Mouse (Mus musculus): ENCODE results near the gene Bbs4. TPM values are rescaled to one million over a fixed set of nuclear protein-coding genes. Genes with fewer than 3 reads are reported as not detected.

Bbs4 gene
- total and polyA plus RNA-seq, 3 experiments, result 4.0 to 5.6 TPM; not detected in 1

DNA sequence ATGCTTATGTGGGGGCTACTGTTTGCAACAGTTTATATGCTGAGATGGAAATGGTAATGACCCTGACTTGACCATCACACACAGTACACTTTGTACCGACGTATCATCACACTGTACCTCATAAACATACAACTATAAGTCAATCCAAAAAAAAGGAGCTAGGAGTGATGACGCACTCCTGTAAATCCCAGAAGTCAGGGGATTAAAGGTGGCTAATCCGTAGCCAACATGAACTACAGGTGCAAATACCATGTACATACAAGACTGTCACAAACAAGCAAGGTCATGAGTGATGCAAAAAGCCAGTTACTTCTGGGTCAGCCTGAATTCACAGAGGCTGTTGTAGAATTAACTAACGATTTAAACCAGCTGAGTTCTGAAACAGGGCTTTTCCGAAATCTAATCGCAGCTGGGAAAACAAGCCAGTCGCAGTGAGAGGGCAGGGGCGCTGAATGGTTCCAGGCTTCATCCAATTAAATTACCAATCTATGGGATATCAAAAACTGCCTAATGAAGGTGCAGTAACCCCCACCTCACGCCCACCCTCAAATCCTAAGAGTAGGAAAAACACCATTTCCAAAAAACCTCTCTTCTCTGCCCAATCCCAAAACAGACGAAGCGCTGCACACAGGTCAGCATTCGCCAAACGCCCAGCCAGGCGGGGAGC, 589 bp downstream of the Bbs4 start:
- TF ChIP-seq E2F4 (IDR thresholded peaks at IDR 0.05; ENCODE audit: borderline replicate concordance, low read depth, low read length) (no peak), MAZ (IDR thresholded peaks at IDR 0.05; ENCODE audit: low read depth, low read length) (no peak)

DNA sequence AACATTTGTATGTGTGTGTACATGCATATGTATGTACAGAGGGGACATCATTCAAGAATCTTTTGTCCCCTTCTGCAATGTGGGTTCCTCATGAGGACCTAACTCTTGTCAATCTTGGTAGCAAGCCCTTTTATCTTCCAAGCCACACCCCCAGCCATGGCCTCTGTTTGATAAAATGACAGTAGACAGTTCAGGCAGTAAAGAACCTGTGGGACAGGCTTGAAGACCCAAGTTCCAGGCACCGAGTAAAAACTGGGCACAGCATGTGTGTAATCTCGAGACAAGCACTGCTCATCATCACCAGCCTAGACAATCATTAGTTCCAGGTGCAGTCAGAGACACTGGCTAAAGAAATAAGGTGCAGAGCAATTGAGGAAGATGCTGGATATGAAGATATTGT, 7.1 kb downstream of the Bbs4 start:
- peak; percentile 28; the same call in 1 of the 2 replicates for TF ChIP-seq GATA1 (IDR thresholded peaks at IDR 0.05; ENCODE audit: low read depth, low read length)
- no peak for TF ChIP-seq TCF12 (IDR thresholded peaks at IDR 0.05; ENCODE audit: low read depth, low read length)

More for the DNA sequence above, 589 bp downstream of the Bbs4 start:
- Histone ChIP-seq H3K9ac (ENCODE audit: control insufficient read depth, low read depth, low read length, poor library complexity, severe bottlenecking) (peak overlapping the region; percentile 80), H3K9me3 (replicated peaks; ENCODE audit: insufficient read depth, low read length) (no peaks in the 10 kb centered on the region), H3K4me3 (ENCODE audit: control insufficient read depth in 1 of 2, insufficient read depth in 1 of 2, low read depth in 2 of 2, low read length in 2 of 2) (peak overlapping the region; percentile 93 to 98), H3K79me2 (ENCODE audit: control insufficient read depth, insufficient read depth, low read length, poor library complexity) (no peaks in the 10 kb centered on the region; the same call in 1 of the 2 replicates), H3K27ac (ENCODE audit: control insufficient read depth, low read depth, low read length) (peak overlapping the region; percentile 3; the same call in 1 of the 2 replicates), H3K27me3 (ENCODE audit: control insufficient read depth in 1 of 2, insufficient read depth in 2 of 2, low read length in 2 of 2) (no peaks in the 10 kb centered on the region), H3K4me1 (ENCODE audit: control insufficient read depth in 1 of 2, insufficient read depth in 2 of 2, low read length in 2 of 2) (peaks cover 0 to 5% of the 10 kb centered on the region in 2 experiments; a peak in 2 of 4 replicates), H3K36me3 (ENCODE audit: control insufficient read depth in 1 of 2, insufficient read depth in 2 of 2, low read length in 2 of 2) (peaks cover 0 to 4% of the 10 kb centered on the region in 2 experiments; a peak in 2 of 4 replicates)
- peak; percentile 34 for DNase-seq (ENCODE audit: low read depth, low spot score)

DNA sequence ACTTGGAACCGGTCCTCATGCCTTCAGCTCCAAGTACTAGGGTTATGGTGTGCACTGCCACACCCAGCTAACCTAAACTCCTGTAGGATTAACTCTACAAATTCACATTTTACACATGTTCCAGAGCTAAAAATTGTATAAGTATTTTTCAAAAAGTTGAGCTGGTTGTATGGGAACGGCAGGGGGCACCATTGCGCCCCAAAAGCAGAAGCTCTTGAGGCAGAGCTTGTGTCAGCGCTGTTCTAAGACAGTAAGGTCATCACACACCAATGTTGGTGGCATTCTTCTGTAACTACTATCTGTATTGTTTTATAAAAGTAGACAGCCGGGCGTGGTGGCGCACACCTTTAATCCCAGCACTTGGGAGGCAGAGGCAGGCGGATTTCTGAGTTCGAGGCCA, 13.3 kb downstream of the Bbs4 start:
- peak; percentile 78 for DNase-seq (ENCODE audit: low read depth, low spot score)
- peaks cover 5 to 8% of the 10 kb centered on the region in 2 experiments for H3K4me1 ChIP-seq (ENCODE audit: control insufficient read depth in 1 of 2, insufficient read depth in 2 of 2, low read length in 2 of 2)
- no peak overlapping the region for H3K4me3 ChIP-seq (ENCODE audit: control insufficient read depth in 1 of 2, insufficient read depth in 1 of 2, low read depth in 2 of 2, low read length in 2 of 2)
- H3K27ac ChIP-seq (ENCODE audit: control insufficient read depth, low read depth, low read length), result no peak overlapping the region
- H3K9ac ChIP-seq (ENCODE audit: control insufficient read depth, low read depth, low read length, poor library complexity, severe bottlenecking), result no peak overlapping the region
- no peaks in the 10 kb centered on the region for H3K27me3 ChIP-seq (ENCODE audit: control insufficient read depth in 1 of 2, insufficient read depth in 2 of 2, low read length in 2 of 2)
- no peaks in the 10 kb centered on the region for H3K9me3 ChIP-seq (replicated peaks; ENCODE audit: insufficient read depth, low read length)
- H3K36me3 ChIP-seq (ENCODE audit: control insufficient read depth in 1 of 2, insufficient read depth in 2 of 2, low read length in 2 of 2), result peaks cover 0 to 10% of the 10 kb centered on the region in 2 experiments; a peak in 2 of 4 replicates
- no peaks in the 10 kb centered on the region for H3K79me2 ChIP-seq (ENCODE audit: control insufficient read depth, insufficient read depth, low read length, poor library complexity)
- TF ChIP-seq CTCF (IDR thresholded peaks at IDR 0.05 in 2 of 3, conservative IDR thresholded peaks at IDR 0.05 in 1 of 3; ENCODE audit: control insufficient read depth in 1 of 3, insufficient read depth in 1 of 3, low read depth in 2 of 3, low read length in 3 of 3, poor library complexity in 1 of 3, severe bottlenecking in 1 of 3) (peak; percentile 52 to 87 (median 83)), E2F4 (IDR thresholded peaks at IDR 0.05; ENCODE audit: borderline replicate concordance, low read depth, low read length) (no peak), TBP (IDR thresholded peaks at IDR 0.05; ENCODE audit: low read depth, low read length) (no peak), SMC3 (IDR thresholded peaks at IDR 0.05; ENCODE audit: low read depth, low read length) (peak; percentile 91), ETS1 (IDR thresholded peaks at IDR 0.05; ENCODE audit: low read depth, low read length) (no peak), CHD2 (IDR thresholded peaks at IDR 0.05; ENCODE audit: low read length) (no peak), GATA1 (IDR thresholded peaks at IDR 0.05; ENCODE audit: low read depth, low read length) (no peak), MEF2A (IDR thresholded peaks at IDR 0.05; ENCODE audit: extremely low read depth, insufficient replicate concordance, low read depth, low read length, poor library complexity, severe bottlenecking) (no peak), USF1 (IDR thresholded peaks at IDR 0.05; ENCODE audit: low read depth, low read length) (no peak), ELF1 (IDR thresholded peaks at IDR 0.05; ENCODE audit: low read depth, low read length) (no peak), ZKSCAN1 (IDR thresholded peaks at IDR 0.05; ENCODE audit: low read depth, low read length) (no peak), MAX (IDR thresholded peaks at IDR 0.05; ENCODE audit: low read length) (no peak), ZC3H11A (IDR thresholded peaks at IDR 0.05; ENCODE audit: low read depth, low read length) (peak; percentile 87), JUND (IDR thresholded peaks at IDR 0.05; ENCODE audit: low read depth, low read length) (no peak), MYB (IDR thresholded peaks at IDR 0.05; ENCODE audit: low read depth, low read length) (no peak), CHD1 (IDR thresholded peaks at IDR 0.05; ENCODE audit: low read depth, low read length) (no peak), SIN3A (IDR thresholded peaks at IDR 0.05; ENCODE audit: low read length) (no peak), MXI1 (IDR thresholded peaks at IDR 0.05; ENCODE audit: low read depth, low read length) (no peak), TAL1 (IDR thresholded peaks at IDR 0.05; ENCODE audit: low read length) (no peak), MAFK (IDR thresholded peaks at IDR 0.05; ENCODE audit: borderline replicate concordance, low read depth, low read length) (no peak), RAD21 (IDR thresholded peaks at IDR 0.05; ENCODE audit: low read depth, low read length) (peak; percentile 87), NRF1 (IDR thresholded peaks at IDR 0.05; ENCODE audit: insufficient read depth, low read depth, low read length, poor library complexity, severe bottlenecking) (no peak)

More for the DNA sequence above, 7.1 kb downstream of the Bbs4 start:
- Histone ChIP-seq H3K4me1 (ENCODE audit: control insufficient read depth in 1 of 2, insufficient read depth in 2 of 2, low read length in 2 of 2) (peaks cover 0 to 4% of the 10 kb centered on the region in 2 experiments; a peak in 2 of 4 replicates), H3K27ac (ENCODE audit: control insufficient read depth, low read depth, low read length) (no peak overlapping the region), H3K36me3 (ENCODE audit: control insufficient read depth in 1 of 2, insufficient read depth in 2 of 2, low read length in 2 of 2) (peaks cover 0 to 5% of the 10 kb centered on the region in 2 experiments; a peak in 1 of 4 replicates), H3K4me3 (ENCODE audit: control insufficient read depth in 1 of 2, insufficient read depth in 1 of 2, low read depth in 2 of 2, low read length in 2 of 2) (no peak overlapping the region), H3K27me3 (ENCODE audit: control insufficient read depth in 1 of 2, insufficient read depth in 2 of 2, low read length in 2 of 2) (no peaks in the 10 kb centered on the region), H3K9me3 (replicated peaks; ENCODE audit: insufficient read depth, low read length) (no peaks in the 10 kb centered on the region), H3K9ac (ENCODE audit: control insufficient read depth, low read depth, low read length, poor library complexity, severe bottlenecking) (no peak overlapping the region), H3K79me2 (ENCODE audit: control insufficient read depth, insufficient read depth, low read length, poor library complexity) (no peaks in the 10 kb centered on the region)
- peak; percentile 53 for DNase-seq (ENCODE audit: low read depth, low spot score)
